Mouse (Mus musculus): ENCODE results near the gene Spata17. TPM values are rescaled to one million over a fixed set of nuclear protein-coding genes. Genes with fewer than 3 reads are reported as not detected.

Spata17 gene
- polyA plus RNA-seq, 1 experiment from 2014 or later = 2.0 TPM

GRCm38 (mm10) chr1:187228414-187229146 is 13.3 kb upstream of the Spata17 start:
- no peaks in the 10 kb centered on the region for H3K9me3 ChIP-seq (replicated peaks)
- no peak overlapping the region for H3K4me3 ChIP-seq
- no peak overlapping the region for H3K4me2 ChIP-seq (replicated peaks)
- H3K27ac ChIP-seq = no peak overlapping the region
- H3K4me1 ChIP-seq = no peaks in the 10 kb centered on the region
- no peak for ATAC-seq (ENCODE audit: low FRiP score)
- WGBS = 89% methylated on average over 13 of the region's 13 CpGs
- H3K36me3 ChIP-seq = peaks cover 23% of the 10 kb centered on the region
- no peak overlapping the region for H3K9ac ChIP-seq
- H3K27me3 ChIP-seq = no peaks in the 10 kb centered on the region

- ATAC-seq (ENCODE audit: low FRiP score) = no peak
- Histone ChIP-seq H3K4me3 (no peak overlapping the region), H3K27me3 (no peaks in the 10 kb centered on the region), H3K9ac (no peak overlapping the region), H3K36me3 (peaks cover 16% of the 10 kb centered on the region), H3K4me2 (replicated peaks) (no peak overlapping the region), H3K4me1 (no peaks in the 10 kb centered on the region), H3K9me3 (replicated peaks) (no peaks in the 10 kb centered on the region), H3K27ac (no peak overlapping the region)
- 79% methylated on average over 11 of the region's 11 CpGs for WGBS
Measured at GRCm38 (mm10) chr1:187226328-187227025, 11.2 kb upstream of the Spata17 start.

- WGBS = 77% methylated on average over 6 of the region's 6 CpGs
- Histone ChIP-seq H3K4me2 (replicated peaks) (no peak overlapping the region), H3K9me3 (replicated peaks) (no peaks in the 10 kb centered on the region), H3K4me3 (no peak overlapping the region), H3K9ac (no peak overlapping the region), H3K4me1 (peaks cover 5% of the 10 kb centered on the region), H3K27ac (no peak overlapping the region), H3K36me3 (peaks cover 3% of the 10 kb centered on the region), H3K27me3 (no peaks in the 10 kb centered on the region)
- no peak for ATAC-seq (ENCODE audit: low FRiP score)
Measured at GRCm38 (mm10) chr1:187220756-187221155, 5.5 kb upstream of the Spata17 start.

- H3K27ac ChIP-seq = no peak overlapping the region
- H3K27me3 ChIP-seq = no peaks in the 10 kb centered on the region
- H3K36me3 ChIP-seq = no peaks in the 10 kb centered on the region
- peaks cover 5% of the 10 kb centered on the region for H3K4me1 ChIP-seq
- no peak for ATAC-seq (ENCODE audit: low FRiP score)
- H3K9ac ChIP-seq = no peak overlapping the region
- H3K4me3 ChIP-seq = no peak overlapping the region
- WGBS = 94% methylated on average over 9 of the region's 9 CpGs
- H3K4me2 ChIP-seq (replicated peaks) = no peak overlapping the region
- H3K9me3 ChIP-seq (replicated peaks) = no peaks in the 10 kb centered on the region
Measured at GRCm38 (mm10) chr1:187216620-187217410, 1.6 kb upstream of the Spata17 start.

GRCm38 (mm10) chr1:187210736-187211135 is 4.5 kb downstream of the Spata17 start:
- H3K9me3 ChIP-seq (replicated peaks) = no peaks in the 10 kb centered on the region
- H3K36me3 ChIP-seq = no peaks in the 10 kb centered on the region
- H3K27me3 ChIP-seq = no peaks in the 10 kb centered on the region
- no peak overlapping the region for H3K9ac ChIP-seq
- H3K4me2 ChIP-seq (replicated peaks) = no peak overlapping the region
- no peak overlapping the region for H3K27ac ChIP-seq
- WGBS = 90% methylated on average over 4 of the region's 4 CpGs
- H3K4me1 ChIP-seq = no peaks in the 10 kb centered on the region; the same call in 1 of the 2 replicates
- no peak overlapping the region for H3K4me3 ChIP-seq
- ATAC-seq (ENCODE audit: low FRiP score) = no peak

DNA sequence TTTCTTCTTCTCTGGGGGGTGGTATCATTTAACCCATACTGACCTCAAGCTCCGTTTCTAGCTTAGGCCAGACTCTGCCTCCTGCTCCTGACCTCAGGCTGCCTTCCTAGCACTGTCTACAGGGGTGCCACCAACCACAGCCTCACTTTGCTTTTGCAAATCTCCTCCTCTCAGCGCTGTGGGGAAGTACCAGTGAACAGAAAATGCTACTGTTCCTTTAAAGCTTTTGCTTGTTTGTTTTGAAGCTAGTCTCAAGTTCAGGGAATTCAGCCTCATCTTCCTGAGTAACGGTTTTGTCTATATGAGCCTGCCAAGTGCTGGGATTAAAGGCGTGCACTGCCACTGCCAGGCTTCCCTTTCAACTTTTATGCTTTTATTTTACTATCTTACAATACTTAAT is 5.8 kb downstream of the Spata17 start:
- Histone ChIP-seq H3K27ac (no peak overlapping the region), H3K4me2 (replicated peaks) (no peak overlapping the region), H3K27me3 (no peaks in the 10 kb centered on the region), H3K36me3 (no peaks in the 10 kb centered on the region), H3K4me3 (no peak overlapping the region), H3K9me3 (replicated peaks) (no peaks in the 10 kb centered on the region), H3K4me1 (no peaks in the 10 kb centered on the region), H3K9ac (no peak overlapping the region)
- 60% methylated on average over 4 of the region's 4 CpGs for WGBS
- ATAC-seq (ENCODE audit: low FRiP score) = no peak

DNA sequence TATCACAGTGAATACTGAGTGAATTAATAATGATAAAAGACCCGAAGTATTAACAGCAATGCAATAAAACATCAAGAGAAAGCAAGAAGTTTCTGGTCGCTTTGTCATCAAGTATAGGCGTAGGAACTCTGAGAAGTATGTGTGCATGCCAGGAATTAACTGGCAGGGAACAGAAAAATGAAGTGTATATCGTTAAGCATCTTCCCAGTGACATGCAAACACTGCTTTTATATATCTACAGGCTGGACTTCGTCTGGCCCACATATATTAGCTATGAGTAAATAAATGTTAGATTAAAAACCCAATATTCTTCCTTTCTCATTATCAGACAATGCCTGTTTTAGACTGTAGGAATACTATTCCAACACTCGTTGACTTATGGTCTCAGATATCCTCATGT is 9.8 kb downstream of the Spata17 start:
- Histone ChIP-seq H3K9me3 (replicated peaks) (no peaks in the 10 kb centered on the region), H3K36me3 (no peaks in the 10 kb centered on the region), H3K27ac (no peak overlapping the region), H3K4me1 (no peaks in the 10 kb centered on the region), H3K4me3 (no peak overlapping the region), H3K4me2 (replicated peaks) (no peak overlapping the region), H3K9ac (no peak overlapping the region), H3K27me3 (no peaks in the 10 kb centered on the region)
- 83% methylated on average over 6 of the region's 6 CpGs for WGBS
- ATAC-seq (ENCODE audit: low FRiP score) = no peak

DNA sequence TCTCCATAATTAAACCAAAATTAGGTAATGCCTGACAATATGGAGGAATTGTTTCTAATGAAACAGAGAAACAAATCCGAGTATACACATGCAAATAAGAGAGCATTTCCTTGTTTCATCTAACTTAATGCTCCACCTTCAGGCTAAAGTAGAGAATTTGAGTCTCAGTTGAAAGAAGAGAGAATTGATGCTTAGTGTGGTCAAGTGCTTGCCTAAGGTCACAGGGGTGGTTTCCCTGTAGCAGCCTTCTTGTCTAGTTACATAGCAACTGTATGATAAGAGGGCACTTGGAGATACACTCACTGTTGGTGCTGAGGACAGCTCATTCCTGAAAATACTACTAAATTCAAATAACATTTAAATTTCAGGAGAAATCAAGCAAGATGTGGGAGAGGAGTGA is 36.7 kb downstream of the Spata17 start:
- H3K4me3 ChIP-seq = no peak overlapping the region
- WGBS = 75% methylated on average over 1 of the region's 1 CpGs
- no peaks in the 10 kb centered on the region for H3K36me3 ChIP-seq
- H3K9me3 ChIP-seq (replicated peaks) = no peaks in the 10 kb centered on the region
- no peak for ATAC-seq (ENCODE audit: low FRiP score)
- H3K27ac ChIP-seq = no peak overlapping the region
- H3K4me1 ChIP-seq = no peaks in the 10 kb centered on the region
- no peak overlapping the region for H3K4me2 ChIP-seq (replicated peaks)
- H3K9ac ChIP-seq = no peak overlapping the region
- H3K27me3 ChIP-seq = no peaks in the 10 kb centered on the region

- no peaks in the 10 kb centered on the region for H3K4me1 ChIP-seq
- no peak overlapping the region for H3K27ac ChIP-seq
- no peak for ATAC-seq (ENCODE audit: low FRiP score)
- no peaks in the 10 kb centered on the region for H3K9me3 ChIP-seq (replicated peaks)
- no peak overlapping the region for H3K4me3 ChIP-seq
- H3K9ac ChIP-seq = no peak overlapping the region
- no peaks in the 10 kb centered on the region for H3K36me3 ChIP-seq
- H3K27me3 ChIP-seq = no peaks in the 10 kb centered on the region
- no peak overlapping the region for H3K4me2 ChIP-seq (replicated peaks)
- WGBS = 100% methylated on average over 1 of the region's 1 CpGs
Measured at GRCm38 (mm10) chr1:187175991-187176390, 39.3 kb downstream of the Spata17 start.

DNA sequence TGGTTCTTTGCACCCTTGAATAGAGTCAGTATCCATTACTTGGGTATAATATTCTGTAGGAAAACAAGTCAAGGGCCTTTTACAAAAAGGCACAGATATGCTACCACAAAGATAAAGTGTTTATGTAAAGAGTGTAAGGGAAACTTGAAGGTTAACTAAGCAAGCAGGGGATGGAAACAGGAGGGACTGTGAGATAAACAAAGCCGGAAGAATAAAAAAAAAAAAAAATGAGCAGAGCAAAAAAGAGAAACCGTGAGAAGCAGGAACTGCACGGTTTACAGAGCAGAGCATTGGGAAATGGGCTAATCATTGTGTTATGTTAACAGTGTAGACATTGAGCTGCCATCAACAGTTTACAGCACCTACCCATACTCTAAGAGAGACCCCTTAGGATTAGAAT is 44.9 kb downstream of the Spata17 start:
- Histone ChIP-seq H3K4me1 (no peaks in the 10 kb centered on the region), H3K4me3 (no peak overlapping the region), H3K27ac (no peak overlapping the region), H3K27me3 (no peaks in the 10 kb centered on the region), H3K9ac (no peak overlapping the region), H3K9me3 (replicated peaks) (no peaks in the 10 kb centered on the region), H3K36me3 (no peaks in the 10 kb centered on the region), H3K4me2 (replicated peaks) (no peak overlapping the region)
- no peak for ATAC-seq (ENCODE audit: low FRiP score)
- 73% methylated on average over 3 of the region's 3 CpGs for WGBS

GRCm38 (mm10) chr1:187169646-187170045 is 45.6 kb downstream of the Spata17 start:
- H3K27ac ChIP-seq = no peak overlapping the region
- no peaks in the 10 kb centered on the region for H3K4me1 ChIP-seq
- no peaks in the 10 kb centered on the region for H3K27me3 ChIP-seq
- no peaks in the 10 kb centered on the region for H3K36me3 ChIP-seq
- no peaks in the 10 kb centered on the region for H3K9me3 ChIP-seq (replicated peaks)
- ATAC-seq (ENCODE audit: low FRiP score) = no peak
- H3K4me2 ChIP-seq (replicated peaks) = no peak overlapping the region
- no peak overlapping the region for H3K4me3 ChIP-seq
- H3K9ac ChIP-seq = no peak overlapping the region
- 60% methylated on average over 7 of the region's 7 CpGs for WGBS

DNA sequence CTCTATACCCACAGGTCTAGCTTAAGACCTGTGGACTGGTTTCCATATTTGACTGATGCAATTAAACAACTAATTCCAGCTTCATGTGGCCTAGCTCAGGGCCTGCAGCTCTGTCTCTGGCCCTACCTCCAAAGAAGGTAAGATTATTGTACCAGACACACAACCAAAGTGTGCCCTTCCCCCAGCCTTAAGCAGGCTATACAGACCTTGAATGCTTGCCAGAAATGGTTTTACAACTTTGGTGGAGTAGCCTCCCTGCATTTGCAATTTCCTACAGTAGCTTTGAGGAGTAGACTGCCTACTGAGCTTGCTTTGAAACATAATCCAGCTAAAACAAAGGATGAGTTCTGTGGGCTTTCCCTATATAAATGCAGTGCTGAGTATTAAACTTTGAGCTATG is 51.7 kb downstream of the Spata17 start:
- Histone ChIP-seq H3K36me3 (no peaks in the 10 kb centered on the region), H3K4me2 (replicated peaks) (no peak overlapping the region), H3K27ac (no peak overlapping the region), H3K27me3 (no peaks in the 10 kb centered on the region), H3K4me1 (no peaks in the 10 kb centered on the region), H3K9ac (no peak overlapping the region), H3K4me3 (no peak overlapping the region), H3K9me3 (replicated peaks) (0 out of 2 replicates have a peak, but pooled peaks cover 2% of the 10 kb centered on the region)
- ATAC-seq (ENCODE audit: low FRiP score) = no peak

Measured in hindbrain, embryonic 12.5 days (tissue).